Mouse (Mus musculus) CD4-positive, CD25-positive, alpha-beta regulatory T cell, adult 4 months (primary cell): ENCODE results near the gene Plcxd1. TPM values are rescaled to one million over a fixed set of nuclear protein-coding genes. Genes with fewer than 3 reads are reported as not detected.
"Not testable (repeated sequence)": the region's sequence is repeated elsewhere in the genome, so short reads cannot be mapped to it uniquely, and the experiment has no call there.

Experiments used
- ATAC-seq: one replicate; pipeline ENCODE4 v1.8.0; 2017
- polyA plus RNA-seq, 2 experiments: library from polyadenylated mRNA; unstranded; fragments of 100-300 nt; shearing (Covaris generic); gene quantifications; one replicate each; pipeline ENCODE4 v1.2.1; 2017

Plcxd1 gene
- polyA plus RNA-seq, 2 experiments from 2014 or later, result 0.89 to 2.3 TPM

DNA sequence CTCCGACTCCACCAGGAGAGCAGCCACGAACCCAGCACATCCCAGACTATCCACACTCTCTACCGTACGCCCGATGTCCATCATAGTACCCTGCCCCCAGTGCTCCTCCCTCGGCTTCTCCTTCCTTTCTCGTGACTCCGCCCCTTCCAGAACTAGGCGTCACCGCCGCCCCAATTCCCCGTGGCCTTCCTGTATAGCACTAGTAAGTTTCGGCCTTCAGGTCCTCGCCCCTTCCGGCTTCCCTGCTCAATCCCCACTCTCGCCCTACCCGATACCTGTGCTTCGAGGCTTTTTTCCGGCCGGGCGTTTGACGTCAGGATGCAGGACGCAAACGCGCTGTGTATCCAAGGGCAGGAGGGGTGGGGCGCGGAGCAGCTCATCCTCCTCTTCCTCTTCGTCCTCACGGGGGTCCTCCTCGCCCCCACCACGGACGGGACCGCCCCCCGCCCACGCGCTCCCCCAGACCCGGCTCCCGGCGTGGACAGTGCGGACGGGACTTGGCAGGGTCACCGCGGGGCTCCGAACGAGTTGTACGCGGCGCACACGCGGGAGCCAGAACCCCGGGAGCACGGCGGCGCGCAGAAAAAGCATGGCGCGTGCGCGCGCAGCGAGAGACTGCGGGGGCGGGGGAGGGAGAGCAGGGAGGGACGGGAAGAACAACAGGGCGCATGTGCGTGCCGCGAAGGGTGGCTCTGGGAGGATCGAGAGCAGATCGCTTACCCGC is 8.0 kb downstream of the Plcxd1 start, which contains the start of gene Gtpbp6:
Gtpbp6 (minus strand) TSS at position 617 of the 724 bp plus-strand sequence.
- ATAC-seq, result peak; percentile 77

DNA sequence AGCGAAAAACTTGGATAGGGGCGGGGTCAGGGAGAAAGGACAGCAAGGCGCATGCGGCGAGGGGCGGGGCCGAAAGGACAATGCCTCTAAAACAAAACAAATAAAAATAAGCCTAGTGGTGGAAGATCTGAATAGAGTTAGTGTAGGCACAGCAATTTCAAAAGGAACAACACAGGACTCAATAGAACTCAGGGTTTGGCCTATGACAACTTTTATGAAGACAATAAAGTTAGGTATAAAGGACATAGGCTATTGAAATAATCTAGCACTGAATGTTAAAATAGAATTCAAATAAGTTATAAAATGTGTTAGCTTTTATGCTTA is 8.5 kb downstream of the Plcxd1 start:
- ATAC-seq, result no peak

DNA sequence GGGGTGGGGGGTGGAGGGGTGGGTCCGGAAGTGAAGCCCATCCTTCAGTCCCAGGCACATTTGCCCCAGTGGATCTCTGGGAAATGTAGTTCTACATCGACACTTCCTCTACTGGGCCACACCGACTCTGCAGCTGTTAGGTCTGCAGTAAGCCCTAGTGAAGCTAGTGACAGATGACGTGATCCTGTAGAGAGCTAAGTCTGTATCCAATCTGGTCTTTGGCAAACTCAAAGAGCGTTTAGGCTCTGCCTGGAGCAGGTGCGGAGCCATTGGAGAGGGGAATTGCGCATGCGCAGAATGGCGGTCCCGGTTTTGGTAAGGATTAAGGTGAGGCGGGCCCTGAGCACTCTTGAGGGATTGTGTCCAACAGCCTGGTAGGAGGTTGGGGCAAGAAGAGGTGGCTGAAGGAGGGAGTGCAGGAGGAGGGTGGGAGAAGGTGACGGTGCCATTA is 10.2 kb downstream of the Plcxd1 start, which contains the start of gene Zfp605:
Zfp605 (plus strand) TSS at position 102 of the 451 bp plus-strand sequence.
- ATAC-seq, result peak; percentile 46

DNA sequence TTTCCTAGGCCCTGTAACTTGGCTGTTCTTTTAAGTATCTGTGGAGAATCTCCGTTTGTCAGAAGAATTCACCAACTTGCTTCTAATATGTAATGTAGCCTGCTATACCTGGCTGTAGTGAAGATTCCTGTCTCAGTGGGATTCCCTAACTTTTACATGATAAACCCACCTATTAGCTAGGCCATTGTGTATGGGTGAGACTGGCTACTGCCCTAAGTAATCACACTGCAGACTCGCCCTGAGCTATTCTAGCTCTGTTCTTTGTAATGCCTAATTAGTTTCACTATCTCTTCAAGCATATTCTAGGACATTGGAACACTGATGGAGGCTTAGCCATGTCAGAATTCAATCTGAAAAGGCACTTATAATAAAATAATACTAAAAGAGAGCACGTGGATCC is 22.6 kb downstream of the Plcxd1 start:
- not testable (repeated sequence) for ATAC-seq

DNA sequence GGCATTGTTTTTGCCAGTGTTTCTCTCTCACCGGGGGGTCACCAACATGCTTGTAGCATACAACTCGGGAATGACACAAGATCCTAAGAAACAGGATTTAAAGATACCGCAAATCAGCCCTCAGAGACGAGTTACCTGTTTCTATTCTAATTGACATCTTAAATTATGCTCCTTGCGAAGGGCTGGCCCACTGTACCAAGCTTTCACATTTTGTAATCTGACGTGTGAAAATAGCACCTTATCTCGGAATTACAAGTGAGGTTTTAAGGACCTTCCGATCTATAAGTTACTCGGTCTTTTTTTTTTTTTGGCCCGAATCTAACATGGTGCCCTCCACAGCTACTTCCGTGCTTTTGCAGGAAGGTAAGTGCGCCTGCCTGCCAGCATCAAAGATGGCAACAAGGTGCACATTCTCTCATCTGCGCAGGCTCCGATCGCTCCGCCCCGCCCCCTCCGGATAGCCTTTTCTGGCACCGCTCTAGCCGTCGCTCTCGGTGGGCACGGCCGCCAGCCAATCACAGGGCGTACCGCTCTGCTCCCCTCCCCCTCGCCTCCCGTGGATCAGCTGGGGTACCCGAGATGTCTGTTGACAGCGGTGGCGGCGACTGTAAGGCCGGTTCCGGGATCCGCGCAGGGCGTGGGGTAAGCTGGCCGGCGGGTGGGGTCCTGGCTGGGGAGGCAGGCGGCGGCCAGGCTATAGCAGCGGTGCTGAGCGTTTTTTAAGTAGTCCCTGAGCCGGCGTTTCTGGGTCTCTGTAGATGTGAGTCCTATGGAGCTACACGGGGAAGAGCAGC is 35.7 kb downstream of the Plcxd1 start, which contains the start of gene Chfr:
Chfr (plus strand) TSS at position 550 of the 794 bp plus-strand sequence.
- ATAC-seq, result peak; percentile 96

DNA sequence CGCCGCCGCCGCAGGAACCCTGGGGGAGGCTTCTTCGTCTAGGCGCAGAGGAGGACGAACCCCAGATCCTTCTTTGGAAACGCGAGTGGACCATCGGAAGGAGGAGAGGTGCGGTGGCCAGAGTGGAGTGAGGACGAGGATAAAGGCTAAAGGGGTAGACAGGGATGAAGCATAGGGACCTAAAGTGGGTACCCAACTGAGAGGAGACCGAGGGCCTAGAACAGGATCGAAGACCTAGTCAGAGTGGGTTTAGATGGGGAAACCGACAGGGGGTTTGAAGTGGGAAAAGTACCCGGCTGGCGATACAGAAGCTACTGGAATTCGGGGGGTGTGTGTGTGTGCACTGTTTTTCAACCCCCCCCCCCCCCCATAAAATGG is 36.3 kb downstream of the Plcxd1 start:
- ATAC-seq, result no peak

DNA sequence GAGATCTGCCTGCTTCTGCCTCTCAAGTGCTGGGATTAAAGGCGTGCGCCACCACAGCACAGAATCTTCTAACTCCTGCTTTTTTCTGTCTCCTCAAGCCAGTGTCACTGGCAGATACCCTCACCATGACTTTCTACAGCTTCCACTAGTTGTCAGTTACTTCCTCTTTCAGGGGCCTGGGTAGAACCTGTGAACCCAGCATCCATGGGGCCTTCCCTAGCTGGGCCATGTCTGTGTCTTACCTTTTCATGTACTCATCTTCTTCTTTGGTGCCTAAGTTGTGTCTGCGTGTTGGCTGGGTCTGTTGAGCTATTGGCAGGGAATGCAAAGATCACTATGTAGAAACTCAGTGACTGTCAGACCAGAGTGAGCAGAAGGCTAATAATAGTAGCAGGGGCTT is 38.0 kb downstream of the Plcxd1 start:
- no peak for ATAC-seq

DNA sequence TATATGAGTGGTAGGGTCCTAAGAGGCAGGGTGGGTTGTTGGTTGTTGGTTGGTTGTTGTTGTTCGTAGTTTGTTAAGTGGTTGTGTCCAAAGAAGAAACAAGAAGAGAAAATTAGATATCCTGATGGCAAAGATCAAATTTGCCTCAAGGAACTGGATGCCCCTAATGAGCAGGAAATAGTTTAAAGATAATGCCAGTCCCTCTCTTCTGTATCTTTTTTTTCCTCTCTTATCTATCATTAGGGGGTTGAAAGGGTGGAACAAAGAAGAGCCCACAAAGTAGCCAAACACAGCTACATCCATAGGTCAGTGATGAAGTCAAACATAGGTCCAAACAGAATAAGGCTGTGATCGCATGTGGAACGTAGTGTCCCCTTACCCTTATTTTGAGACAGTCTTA is 39.6 kb downstream of the Plcxd1 start:
- no peak for ATAC-seq

DNA sequence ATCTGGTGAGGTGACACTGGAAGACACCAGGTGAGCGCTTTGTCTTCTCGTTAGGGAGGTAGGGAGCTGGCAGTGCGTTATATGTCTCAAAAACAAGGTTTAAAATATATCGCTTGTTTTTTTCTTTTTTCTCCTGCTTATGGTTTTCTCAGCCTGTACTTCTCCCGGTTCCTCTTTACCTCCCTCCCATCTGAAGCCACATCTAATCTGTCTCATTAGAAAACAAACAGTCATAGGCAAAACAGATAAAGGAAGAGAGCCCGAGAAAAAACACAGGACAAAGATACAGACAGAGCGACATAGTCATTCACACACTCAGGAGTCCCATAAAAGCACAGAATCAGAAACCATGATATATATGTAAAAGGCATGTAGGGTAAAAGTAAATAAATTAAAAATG is 40.7 kb downstream of the Plcxd1 start:
- no peak for ATAC-seq

DNA sequence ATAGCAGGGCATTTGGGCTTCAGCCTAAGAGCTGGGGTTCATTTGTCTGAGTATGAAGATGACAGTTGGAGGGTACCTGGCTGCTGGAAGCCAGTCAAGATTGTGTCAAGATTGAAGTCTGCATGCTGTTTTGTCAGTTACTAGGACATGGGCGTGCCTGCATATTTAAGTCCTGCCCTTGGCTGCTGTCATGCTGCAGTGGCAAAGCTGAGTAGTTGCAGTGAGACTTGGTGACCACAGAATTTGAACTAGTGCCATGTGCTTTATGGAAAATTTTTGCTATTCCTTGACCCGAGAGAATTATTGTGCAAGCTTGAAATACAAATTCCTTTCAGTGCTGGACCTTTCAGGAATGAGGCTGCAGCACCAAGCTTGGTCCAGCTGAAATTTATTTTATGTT is 42.5 kb downstream of the Plcxd1 start:
- ATAC-seq, result no peak

DNA sequence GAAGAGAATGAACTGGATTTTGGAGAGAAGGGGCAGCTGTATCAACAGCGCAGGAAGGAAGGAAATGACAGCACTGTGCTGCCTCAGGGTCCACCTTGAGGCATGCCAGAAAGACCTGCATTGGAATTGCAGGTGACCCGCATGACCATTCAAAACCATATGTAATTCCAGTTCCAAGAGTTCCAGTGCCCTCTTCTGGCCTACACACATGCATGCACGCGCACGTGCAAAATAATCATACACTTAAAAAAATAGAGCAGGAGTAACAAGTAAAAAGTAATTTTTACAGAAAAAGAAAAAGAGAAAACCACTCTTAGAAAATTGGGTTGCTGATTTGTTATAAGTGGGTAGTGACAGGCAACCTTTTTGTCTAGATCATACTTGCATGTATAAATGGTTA is 43.2 kb downstream of the Plcxd1 start:
- no peak for ATAC-seq

Other genes starting within 250 kb of the Plcxd1 start
- 10 to 100 TPM; 17.5 to 29.7 TPM for gene Gm15446, start 176.6 kb upstream of the Plcxd1 start, polyA plus RNA-seq
- gene Zfp932, start 103.4 kb upstream of the Plcxd1 start, polyA plus RNA-seq, result 10 to 100 TPM; 29.5 to 37.3 TPM
- 10 to 100 TPM in 1 of 2 experiments, 1 to 10 TPM in 1; 7.3 to 14.2 TPM for gene Gm17655, start 27.5 kb upstream of the Plcxd1 start, polyA plus RNA-seq
- 1 to 10 TPM; 2.0 to 3.1 TPM for gene Gm35315, start 5.5 kb upstream of the Plcxd1 start, polyA plus RNA-seq
- gene Gtpbp6, start 8.2 kb downstream of the Plcxd1 start, polyA plus RNA-seq, result 10 to 100 TPM; 10.9 to 18.3 TPM
- gene Zfp605, start 10.1 kb downstream of the Plcxd1 start, polyA plus RNA-seq, result 1 to 10 TPM; 4.0 to 4.5 TPM
- 10 to 100 TPM; 51.4 to 68.2 TPM for gene Chfr, start 35.9 kb downstream of the Plcxd1 start, polyA plus RNA-seq
- 10 to 100 TPM; 19.7 to 37.2 TPM for gene Golga3, start 76.7 kb downstream of the Plcxd1 start, polyA plus RNA-seq
- 10 to 100 TPM; 11.4 to 16.4 TPM for gene Ankle2, start 131.0 kb downstream of the Plcxd1 start, polyA plus RNA-seq
- gene Pgam5, start 169.9 kb downstream of the Plcxd1 start, polyA plus RNA-seq, result 10 to 100 TPM; 29.2 to 31.7 TPM
- gene Pxmp2, start 186.2 kb downstream of the Plcxd1 start, polyA plus RNA-seq, result 1 to 10 TPM; 1.1 to 2.7 TPM
- gene Pole, start 186.3 kb downstream of the Plcxd1 start, polyA plus RNA-seq, result 1 to 10 TPM; 4.8 to 6.5 TPM
- not detected for gene P2rx2, start 243.2 kb downstream of the Plcxd1 start, polyA plus RNA-seq
- not detected for gene Lrcol1, start 244.8 kb downstream of the Plcxd1 start, polyA plus RNA-seq